Mouse (Mus musculus) spleen, postnatal 36 days (tissue): ENCODE data around the gene Trim44.

Experiments
- DNase-seq, 2 experiments: peaks; one replicate each; pipeline ENCODE4 v3.0.0; 2022; ENCODE audit warnings: low spot score in 2 of 2, mixed read lengths in 1 of 2

Trim44 gene

DNA sequence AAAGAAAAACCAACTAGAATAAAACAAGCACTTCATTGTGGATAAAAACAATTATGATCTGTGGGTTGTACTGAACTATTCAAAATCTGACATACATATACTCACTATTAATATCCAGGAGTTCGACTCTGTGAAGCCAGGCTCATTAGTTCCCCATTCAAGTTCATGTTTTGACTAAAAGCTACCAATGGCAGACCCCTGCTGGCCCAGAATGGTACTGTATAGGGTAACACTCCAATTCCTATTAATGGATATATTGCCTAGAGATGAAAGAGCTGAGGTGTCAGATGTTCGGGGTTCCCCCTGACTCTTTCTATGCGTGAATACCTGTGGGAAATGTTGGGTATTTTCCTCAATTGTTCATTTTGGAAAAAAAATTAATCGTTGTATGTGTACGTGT, 117.6 kb downstream of the Trim44 start:
- DNase-seq: peak; percentile 61 to 68

GRCm38 (mm10) chr2:102288676-102289075, 119.0 kb downstream of the Trim44 start:
- DNase-seq: no peak

- DNase-seq: no peak
These were observed 120.3 kb downstream of the Trim44 start for GRCm38 (mm10) chr2:102287369-102287768.

DNA sequence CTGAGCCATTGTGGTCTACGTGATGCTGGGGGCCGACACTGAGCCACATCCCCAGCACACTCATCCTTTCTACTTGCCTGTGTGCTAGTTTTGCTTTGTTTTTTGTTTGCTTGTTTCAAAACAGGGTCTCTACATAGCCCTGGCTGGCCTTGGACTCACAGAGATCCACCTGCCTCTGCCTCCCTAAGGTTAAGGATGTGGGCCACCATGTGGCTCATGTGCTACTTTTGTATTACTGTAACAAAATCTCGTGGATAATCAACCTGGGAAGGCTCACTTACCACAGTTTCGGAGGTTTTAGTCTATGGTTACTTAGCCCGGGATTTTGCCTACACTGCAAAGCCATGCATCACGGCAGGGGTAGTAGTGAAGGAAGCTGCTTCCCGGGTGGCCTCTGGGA, 125.5 kb downstream of the Trim44 start:
- no peak for DNase-seq

- DNase-seq: no peak
These were observed 127.8 kb downstream of the Trim44 start for GRCm38 (mm10) chr2:102279779-102280178.

DNA sequence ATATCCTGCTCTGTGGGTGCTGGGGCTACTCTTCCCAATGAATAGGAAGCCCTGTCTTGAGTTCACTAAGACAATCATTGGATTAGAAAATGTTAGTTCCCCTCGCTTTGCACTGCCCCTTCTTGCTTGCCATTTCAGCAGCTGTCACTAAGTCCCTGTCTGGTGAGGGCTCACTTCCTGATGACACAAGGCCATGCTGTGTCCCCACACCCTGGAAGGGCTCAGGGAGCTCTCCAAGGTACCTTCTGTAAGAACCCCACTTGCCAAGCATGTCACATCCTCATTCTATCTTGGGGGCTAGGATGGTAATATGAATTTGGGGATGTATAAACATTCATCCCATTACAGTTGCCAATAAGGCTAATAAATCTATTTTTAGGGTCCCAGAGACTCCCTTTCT, 129.7 kb downstream of the Trim44 start:
- DNase-seq: peak in 1 of 2 experiments; percentile 8

GRCm38 (mm10) chr2:102273280-102273679, 134.3 kb downstream of the Trim44 start:
- DNase-seq: no peak

DNA sequence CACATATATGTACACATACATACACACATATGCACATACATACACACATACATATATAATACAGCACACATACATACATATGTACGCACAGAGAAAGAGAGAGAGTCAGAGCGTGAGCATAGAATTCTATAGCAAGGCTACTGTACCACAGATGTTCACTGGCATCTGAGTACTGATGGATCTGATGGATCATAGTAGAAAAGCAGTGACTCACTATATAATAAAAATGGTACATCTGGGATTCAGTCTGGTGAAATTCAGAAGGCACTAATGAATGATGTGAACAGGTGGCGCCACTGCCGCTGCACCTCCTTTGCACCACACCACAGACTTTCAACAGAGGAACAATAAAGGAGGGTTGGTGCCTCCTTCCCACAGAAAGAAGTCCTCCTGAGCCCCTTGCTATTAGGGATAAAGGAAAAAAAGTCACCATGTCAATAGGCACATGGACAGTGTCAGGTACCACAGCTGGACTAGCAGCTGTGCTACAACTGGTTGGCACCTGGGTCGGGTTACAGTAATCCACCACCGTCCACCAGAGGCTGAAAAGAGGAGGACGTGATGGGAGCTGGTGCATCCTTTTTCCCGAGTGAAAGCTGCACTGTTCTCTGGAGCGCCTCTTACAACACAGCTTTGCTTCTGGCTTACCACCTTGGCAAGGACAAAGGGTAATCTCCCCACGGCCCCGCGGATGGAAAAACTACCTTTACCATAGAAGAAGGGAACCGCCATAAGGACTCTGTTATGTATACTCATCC, 139.9 kb downstream of the Trim44 start:
- no peak for DNase-seq

DNA sequence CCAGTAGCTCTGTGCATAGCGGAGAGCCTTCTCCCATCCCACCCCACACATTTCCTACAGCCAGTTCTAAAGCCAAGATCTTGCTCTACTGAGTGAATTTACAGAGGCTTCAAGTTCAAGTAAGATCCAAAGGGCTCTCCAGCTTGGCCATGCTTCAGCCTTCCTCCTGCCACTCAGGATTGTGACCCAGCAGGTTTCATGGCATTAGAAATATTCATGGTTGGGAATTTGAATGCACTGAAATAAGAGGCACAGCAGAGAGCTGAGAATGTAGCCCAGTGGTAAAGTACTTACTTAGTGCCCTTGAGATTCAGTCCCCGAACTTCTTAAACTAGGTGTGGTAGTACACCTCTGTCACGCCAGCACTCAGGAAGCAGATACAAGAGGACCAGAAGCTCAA, 140.7 kb downstream of the Trim44 start:
- DNase-seq: no peak

- peak in 1 of 2 experiments; percentile 4 for DNase-seq
These were observed 148.5 kb downstream of the Trim44 start for GRCm38 (mm10) chr2:102259139-102259538.

- DNase-seq: no peak
These were observed 148.9 kb downstream of the Trim44 start for GRCm38 (mm10) chr2:102258682-102259081.

GRCm38 (mm10) chr2:102257964-102258605, 149.5 kb downstream of the Trim44 start:
- DNase-seq: no peak

GRCm38 (mm10) chr2:102256591-102257335, 150.9 kb downstream of the Trim44 start:
- DNase-seq: no peak

DNA sequence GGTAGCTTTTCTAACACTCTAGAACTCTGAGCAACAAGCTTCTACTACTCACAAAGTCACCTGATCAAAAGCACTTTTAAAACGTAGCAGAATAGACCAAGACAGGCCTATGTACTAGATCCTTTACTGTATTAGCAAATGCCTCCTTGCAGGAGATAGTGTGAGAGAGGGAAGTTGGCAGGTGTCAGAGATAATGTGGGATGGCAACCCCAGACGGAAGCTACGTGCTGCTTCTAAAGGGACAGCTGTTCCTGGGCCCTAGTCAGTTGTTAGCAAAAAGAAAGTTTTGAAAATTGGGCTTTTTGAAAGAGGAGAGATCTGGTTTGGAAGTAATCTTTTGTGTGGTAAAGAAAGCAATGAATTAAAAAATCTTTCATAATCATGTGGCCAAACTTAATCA, 151.5 kb downstream of the Trim44 start:
- DNase-seq: no peak

- DNase-seq: no peak
These were observed 154.4 kb downstream of the Trim44 start for GRCm38 (mm10) chr2:102253204-102253603.

- DNase-seq: no peak
These were observed 155.0 kb downstream of the Trim44 start for GRCm38 (mm10) chr2:102252651-102253050.
